Mouse (Mus musculus): Measurements from ENCODE around the gene Svs1. TPM values are rescaled to one million over a fixed set of nuclear protein-coding genes. Genes with fewer than 3 reads are reported as not detected.

Gene Svs1
- polyA plus RNA-seq, 1 experiment from 2014 or later: not detected

DNA sequence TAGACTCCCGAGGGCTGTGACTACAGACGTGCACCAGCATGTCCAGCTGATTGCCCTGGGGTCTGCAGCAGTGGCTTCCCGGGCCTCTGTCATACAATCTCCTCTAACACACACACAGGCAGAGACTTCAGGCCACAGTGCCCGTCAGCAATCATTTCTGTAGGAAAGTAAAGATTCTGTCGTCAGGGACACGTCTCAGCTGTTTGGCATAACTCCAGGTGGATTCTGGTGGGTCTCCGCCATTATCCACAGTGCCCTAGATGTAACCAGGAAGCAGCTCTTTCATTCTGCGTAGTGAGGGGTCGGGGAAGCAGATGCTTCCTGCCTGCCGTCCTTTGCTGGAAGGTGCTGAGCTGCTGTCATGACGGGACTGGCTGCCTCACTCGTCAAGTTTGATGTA, 30.5 kb downstream of the Svs1 start:
- Histone ChIP-seq H3K4me2 (replicated peaks; ENCODE audit: low read depth) (no peak overlapping the region), H3K27me3 (replicated peaks; ENCODE audit: control insufficient read depth, insufficient read depth, low read length) (no peaks in the 10 kb centered on the region), H3K4me1 (replicated peaks; ENCODE audit: control insufficient read depth, insufficient read depth, low read length) (0 out of 2 replicates have a peak, but pooled peaks cover 4% of the 10 kb centered on the region), H3K9ac (ENCODE audit: low read depth, low read length) (no peak overlapping the region), H3K4me3 (ENCODE audit: low read depth, low read length) (no peak overlapping the region), H3K9me3 (ENCODE audit: control insufficient read depth) (no peaks in the 10 kb centered on the region), H3K27ac (ENCODE audit: low read depth, low read length) (no peak overlapping the region), H3K36me3 (ENCODE audit: control insufficient read depth, insufficient read depth) (no peaks in the 10 kb centered on the region)
- TF ChIP-seq CTCF (IDR thresholded peaks at IDR 0.05; ENCODE audit: low read depth): no peak
- WGBS: 64% methylated on average over 12 of the region's 12 CpGs
- ATAC-seq: no peak

GRCm38 (mm10) chr6:49019341-49019740, 32.7 kb downstream of the Svs1 start:
- Histone ChIP-seq H3K9ac (ENCODE audit: low read depth, low read length) (no peak overlapping the region), H3K27me3 (replicated peaks; ENCODE audit: control insufficient read depth, insufficient read depth, low read length) (no peaks in the 10 kb centered on the region), H3K27ac (ENCODE audit: low read depth, low read length) (no peak overlapping the region), H3K4me3 (ENCODE audit: low read depth, low read length) (no peak overlapping the region), H3K4me1 (replicated peaks; ENCODE audit: control insufficient read depth, insufficient read depth, low read length) (0 out of 2 replicates have a peak, but pooled peaks cover 4% of the 10 kb centered on the region), H3K9me3 (ENCODE audit: control insufficient read depth) (no peaks in the 10 kb centered on the region), H3K4me2 (replicated peaks; ENCODE audit: low read depth) (no peak overlapping the region), H3K36me3 (ENCODE audit: control insufficient read depth, insufficient read depth) (no peaks in the 10 kb centered on the region)
- TF ChIP-seq CTCF (IDR thresholded peaks at IDR 0.05; ENCODE audit: low read depth): no peak
- ATAC-seq: no peak
- 97% methylated on average over 1 of the region's 1 CpGs for WGBS

DNA sequence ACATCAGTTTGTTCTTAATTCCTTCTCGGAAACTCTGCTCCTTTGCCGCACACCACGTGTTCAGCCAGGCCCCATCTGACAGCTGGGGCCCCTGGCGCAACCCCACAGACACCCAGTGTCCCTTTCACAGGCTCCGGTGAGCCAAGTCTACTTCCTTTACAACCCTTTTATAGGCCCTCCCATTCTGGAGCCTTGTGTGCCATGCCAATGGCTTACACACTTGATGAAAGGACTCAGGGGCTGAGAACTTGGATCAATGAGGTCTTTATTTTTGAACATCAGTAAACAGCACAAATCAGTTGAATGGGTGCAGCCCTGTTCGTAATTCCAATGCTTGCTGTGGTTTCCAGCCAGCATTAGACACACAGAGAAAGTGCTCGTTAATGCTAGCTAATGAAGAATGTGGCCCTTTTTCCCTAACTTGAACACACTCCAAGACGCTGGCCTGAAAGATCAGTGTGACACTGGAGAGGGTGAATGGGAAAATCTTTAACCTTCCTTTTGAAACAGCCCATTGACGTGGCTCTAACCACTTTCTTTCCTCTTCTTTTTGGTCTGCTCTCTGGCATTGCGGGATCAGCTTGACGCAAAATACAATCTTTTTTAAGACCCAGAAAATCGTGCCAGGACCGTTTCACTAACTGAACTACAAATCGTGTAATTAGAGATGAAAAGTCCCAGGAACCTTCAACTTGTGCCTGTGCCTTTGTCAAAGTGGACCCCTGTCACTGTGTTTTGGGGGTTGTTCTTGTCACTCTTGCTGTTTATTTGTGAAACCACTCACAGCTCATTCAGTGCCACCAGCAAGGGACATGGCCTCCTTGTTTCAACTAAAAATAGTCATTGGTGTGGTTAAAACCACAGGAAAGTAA, 34.7 kb downstream of the Svs1 start:
- Histone ChIP-seq H3K27ac (ENCODE audit: low read depth, low read length) (peak overlapping the region; percentile 21; the same call in 1 of the 2 replicates), H3K36me3 (ENCODE audit: control insufficient read depth, insufficient read depth) (no peaks in the 10 kb centered on the region), H3K4me3 (ENCODE audit: low read depth, low read length) (no peak overlapping the region), H3K9me3 (ENCODE audit: control insufficient read depth) (no peaks in the 10 kb centered on the region), H3K27me3 (replicated peaks; ENCODE audit: control insufficient read depth, insufficient read depth, low read length) (no peaks in the 10 kb centered on the region), H3K4me1 (replicated peaks; ENCODE audit: control insufficient read depth, insufficient read depth, low read length) (0 out of 2 replicates have a peak, but pooled peaks cover 4% of the 10 kb centered on the region), H3K9ac (ENCODE audit: low read depth, low read length) (no peak overlapping the region), H3K4me2 (replicated peaks; ENCODE audit: low read depth) (no peak overlapping the region)
- WGBS: 63% methylated on average over 14 of the region's 14 CpGs
- ATAC-seq: peak; percentile 89
- TF ChIP-seq CTCF (IDR thresholded peaks at IDR 0.05; ENCODE audit: low read depth): no peak

DNA sequence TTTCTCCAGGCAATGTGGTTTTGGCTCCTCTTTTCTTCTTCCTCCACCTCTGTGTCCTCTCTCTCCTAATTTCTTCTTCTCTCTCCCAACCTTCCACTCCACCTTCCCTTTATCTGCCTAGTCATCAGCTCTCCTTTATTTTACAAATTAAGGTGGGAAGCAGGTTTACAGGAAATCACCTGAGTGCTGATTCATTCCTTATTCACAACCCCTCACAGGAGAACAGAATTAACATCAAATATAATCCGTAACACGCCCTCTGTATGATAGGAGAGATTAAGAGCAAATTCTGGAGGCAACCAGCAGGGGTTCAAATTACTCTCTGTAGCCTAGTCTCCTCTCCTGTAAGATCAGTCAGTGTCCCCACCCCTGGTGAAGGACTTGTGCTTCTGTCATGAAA, 35.7 kb downstream of the Svs1 start:
- TF ChIP-seq CTCF (IDR thresholded peaks at IDR 0.05; ENCODE audit: low read depth): no peak
- ATAC-seq: no peak
- Histone ChIP-seq H3K27ac (ENCODE audit: low read depth, low read length) (no peak overlapping the region), H3K9me3 (ENCODE audit: control insufficient read depth) (no peaks in the 10 kb centered on the region), H3K4me2 (replicated peaks; ENCODE audit: low read depth) (no peak overlapping the region), H3K9ac (ENCODE audit: low read depth, low read length) (no peak overlapping the region), H3K4me1 (replicated peaks; ENCODE audit: control insufficient read depth, insufficient read depth, low read length) (0 out of 2 replicates have a peak, but pooled peaks cover 4% of the 10 kb centered on the region), H3K27me3 (replicated peaks; ENCODE audit: control insufficient read depth, insufficient read depth, low read length) (no peaks in the 10 kb centered on the region), H3K36me3 (ENCODE audit: control insufficient read depth, insufficient read depth) (no peaks in the 10 kb centered on the region), H3K4me3 (ENCODE audit: low read depth, low read length) (no peak overlapping the region)
- WGBS: 81% methylated on average over 2 of the region's 2 CpGs

- H3K9ac ChIP-seq (ENCODE audit: low read depth, low read length): no peak overlapping the region
- no peaks in the 10 kb centered on the region for H3K27me3 ChIP-seq (replicated peaks; ENCODE audit: control insufficient read depth, insufficient read depth, low read length)
- H3K27ac ChIP-seq (ENCODE audit: low read depth, low read length): no peak overlapping the region
- WGBS: 76% methylated on average over 10 of the region's 10 CpGs
- 0 out of 2 replicates have a peak, but pooled peaks cover 4% of the 10 kb centered on the region for H3K4me1 ChIP-seq (replicated peaks; ENCODE audit: control insufficient read depth, insufficient read depth, low read length)
- no peak overlapping the region for H3K4me3 ChIP-seq (ENCODE audit: low read depth, low read length)
- H3K36me3 ChIP-seq (ENCODE audit: control insufficient read depth, insufficient read depth): no peaks in the 10 kb centered on the region
- no peak for TF ChIP-seq CTCF (IDR thresholded peaks at IDR 0.05; ENCODE audit: low read depth)
- no peak overlapping the region for H3K4me2 ChIP-seq (replicated peaks; ENCODE audit: low read depth)
- no peak for ATAC-seq
- H3K9me3 ChIP-seq (ENCODE audit: control insufficient read depth): no peaks in the 10 kb centered on the region
Measured at GRCm38 (mm10) chr6:49023315-49023714, 36.7 kb downstream of the Svs1 start.

DNA sequence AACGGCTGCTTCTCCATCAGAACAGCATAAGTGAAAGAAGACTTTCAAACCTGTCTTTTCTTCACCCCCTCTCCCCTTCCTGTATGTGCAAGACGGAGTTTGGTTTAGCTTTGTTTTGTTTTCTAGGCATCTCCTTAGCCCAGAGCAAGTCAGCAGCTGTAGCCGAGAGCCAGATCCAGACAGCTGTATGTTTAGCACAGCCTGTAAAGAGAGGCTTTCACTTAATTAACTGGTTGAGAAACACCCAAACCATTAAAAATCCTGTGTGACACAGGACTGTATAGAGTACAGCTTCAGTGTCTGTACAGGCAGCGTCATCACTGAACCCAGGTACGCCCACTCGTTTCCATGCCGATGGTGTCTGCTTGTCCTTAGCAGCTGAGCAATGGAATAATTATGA, 38.6 kb downstream of the Svs1 start:
- Histone ChIP-seq H3K4me1 (replicated peaks; ENCODE audit: control insufficient read depth, insufficient read depth, low read length) (0 out of 2 replicates have a peak, but pooled peaks cover 4% of the 10 kb centered on the region), H3K27ac (ENCODE audit: low read depth, low read length) (no peak overlapping the region), H3K9ac (ENCODE audit: low read depth, low read length) (no peak overlapping the region), H3K4me2 (replicated peaks; ENCODE audit: low read depth) (no peak overlapping the region), H3K4me3 (ENCODE audit: low read depth, low read length) (no peak overlapping the region), H3K36me3 (ENCODE audit: control insufficient read depth, insufficient read depth) (no peaks in the 10 kb centered on the region), H3K9me3 (ENCODE audit: control insufficient read depth) (no peaks in the 10 kb centered on the region), H3K27me3 (replicated peaks; ENCODE audit: control insufficient read depth, insufficient read depth, low read length) (no peaks in the 10 kb centered on the region)
- no peak for TF ChIP-seq CTCF (IDR thresholded peaks at IDR 0.05; ENCODE audit: low read depth)
- 89% methylated on average over 7 of the region's 7 CpGs for WGBS
- ATAC-seq: no peak

Measured in intestine, postnatal 0 days (tissue).